Mouse (Mus musculus) heart, embryonic 13.5 days (tissue): Measurements from ENCODE around the gene Itga10. TPM values are rescaled to one million over a fixed set of nuclear protein-coding genes. Genes with fewer than 3 reads are reported as not detected.
"Not testable (repeated sequence)": the region's sequence is repeated elsewhere in the genome, so short reads cannot be mapped to it uniquely, and the experiment has no call there.

Experiments used
- ATAC-seq: fragments of 200-750 bp; cut with Nextera tagmentation; 2 replicates; pipeline ENCODE4 v1.8.0; 2017; ENCODE audit warnings: moderate TSS enrichment; ENCODE audit not compliant: insufficient number of reproducible peaks, low FRiP score, low TSS enrichment; ENCODE audit errors: extremely low read depth
- H3K27ac ChIP-seq: fragments of 300-500 bp; sonication (generic); replicated peaks from 2 replicates; pipeline ENCODE4 v1.5.1; 2015; ENCODE audit warnings: moderate library complexity, mild to moderate bottlenecking, inconsistent platforms
- H3K27me3 ChIP-seq: fragments of 300-500 bp; sonication (generic); replicated peaks from 2 replicates; pipeline ENCODE4 v1.6.1; 2015; ENCODE audit warnings: mild to moderate bottlenecking, inconsistent platforms
- H3K36me3 ChIP-seq: fragments of 300-500 bp; sonication (generic); 2 replicates; pipeline ENCODE4 v1.6.1; 2015; ENCODE audit warnings: mild to moderate bottlenecking, inconsistent platforms
- H3K4me1 ChIP-seq: fragments of 300-500 bp; sonication (generic); 2 replicates; pipeline ENCODE4 v1.6.1; 2015; ENCODE audit warnings: inconsistent platforms
- H3K4me2 ChIP-seq: fragments of 300-500 bp; sonication (generic); 2 replicates; pipeline ENCODE4 v1.6.1; 2015; ENCODE audit warnings: inconsistent platforms, mild to moderate bottlenecking, moderate library complexity
- H3K4me3 ChIP-seq: fragments of 300-500 bp; sonication (generic); 2 replicates; pipeline ENCODE4 v1.5.1; 2015; ENCODE audit warnings: moderate library complexity, mild to moderate bottlenecking, inconsistent platforms
- H3K9ac ChIP-seq: fragments of 300-500 bp; sonication (generic); 2 replicates; pipeline ENCODE4 v1.6.1; 2015; ENCODE audit warnings: inconsistent platforms, mild to moderate bottlenecking, moderate library complexity
- H3K9me3 ChIP-seq: fragments of 300-500 bp; sonication (generic); 2 replicates; pipeline ENCODE4 v1.6.1; 2016; ENCODE audit warnings: inconsistent platforms
- WGBS: fragments of 180-500 bp; shearing (Covaris S2); methylation state at CpG from one replicate; pipeline ENCODE4 v1.1.7; 2015; ENCODE audit warnings: mixed read lengths; 5-methylcytosine and 5-hydroxymethylcytosine counted together
- polyA plus RNA-seq: library from polyadenylated mRNA; unstranded; fragments of >200 nt; fragmentation: Nextera tagmentation; extraction: Ambion mirVana; gene quantifications from 2 replicates; pipeline ENCODE4 v1.2.1, GENCODE M21; 2015

The Itga10 gene
- polyA plus RNA-seq, 1 experiment from 2014 or later: 0.82 TPM

- Histone ChIP-seq H3K36me3 (no peaks in the 10 kb centered on the region), H3K4me1 (peaks cover 20% of the 10 kb centered on the region), H3K4me3 (no peak overlapping the region), H3K27ac (no peak overlapping the region), H3K27me3 (peaks cover 84% of the 10 kb centered on the region), H3K4me2 (no peak overlapping the region), H3K9ac (no peak overlapping the region), H3K9me3 (no peaks in the 10 kb centered on the region)
- whole genome bisulfite sequencing: 74% methylated on average over 3 of the region's 3 CpGs
- no peak for ATAC-seq
These were observed 38.1 kb downstream of the Itga10 start for GRCm38 (mm10) chr3:96683496-96683895.

- Histone ChIP-seq H3K27me3 (peaks cover 83% of the 10 kb centered on the region), H3K27ac (no peak overlapping the region), H3K9ac (peak overlapping the region; percentile 74), H3K36me3 (no peaks in the 10 kb centered on the region), H3K4me1 (peaks cover 13% of the 10 kb centered on the region), H3K9me3 (no peaks in the 10 kb centered on the region), H3K4me2 (peak overlapping the region; percentile 73), H3K4me3 (peak overlapping the region; percentile 46)
- ATAC-seq: no peak
- 37% methylated on average over 17 of the region's 17 CpGs for WGBS
These were observed 38.9 kb downstream of the Itga10 start for GRCm38 (mm10) chr3:96684151-96684821.

- Histone ChIP-seq H3K36me3 (no peaks in the 10 kb centered on the region), H3K4me1 (peaks cover 11% of the 10 kb centered on the region), H3K4me2 (peak overlapping the region; percentile 73), H3K27ac (no peak overlapping the region), H3K9me3 (no peaks in the 10 kb centered on the region), H3K27me3 (peaks cover 83% of the 10 kb centered on the region), H3K9ac (peak overlapping the region; percentile 74), H3K4me3 (peak overlapping the region; percentile 46)
- ATAC-seq: no peak
- WGBS: 6% methylated on average over 28 of the region's 28 CpGs
These were observed 39.4 kb downstream of the Itga10 start for GRCm38 (mm10) chr3:96684822-96685156.

GRCm38 (mm10) chr3:96686057-96686456 is 40.7 kb downstream of the Itga10 start:
- H3K4me3 ChIP-seq, ATAC-seq, H3K9ac ChIP-seq, H3K9me3 ChIP-seq, H3K4me2 ChIP-seq, H3K27ac ChIP-seq, H3K36me3 ChIP-seq: not testable (repeated sequence)
- peaks cover 75% of the 10 kb centered on the region for H3K27me3 ChIP-seq
- peaks cover 11% of the 10 kb centered on the region for H3K4me1 ChIP-seq
- WGBS: 86% methylated on average over 5 of the region's 5 CpGs

- H3K27me3 ChIP-seq: peaks cover 48% of the 10 kb centered on the region
- ATAC-seq: no peak
- no peaks in the 10 kb centered on the region for H3K9me3 ChIP-seq
- H3K9ac ChIP-seq: no peak overlapping the region
- no peak overlapping the region for H3K4me3 ChIP-seq
- 74% methylated on average over 11 of the region's 11 CpGs for WGBS
- peaks cover 15% of the 10 kb centered on the region for H3K4me1 ChIP-seq
- H3K4me2 ChIP-seq: no peak overlapping the region
- no peaks in the 10 kb centered on the region for H3K36me3 ChIP-seq
- H3K27ac ChIP-seq: no peak overlapping the region
These were observed 43.5 kb downstream of the Itga10 start for GRCm38 (mm10) chr3:96688854-96689253.

GRCm38 (mm10) chr3:96690298-96690697 is 44.9 kb downstream of the Itga10 start:
- H3K4me3 ChIP-seq: no peak overlapping the region
- no peak overlapping the region for H3K27ac ChIP-seq
- peaks cover 10% of the 10 kb centered on the region for H3K4me1 ChIP-seq
- no peak overlapping the region for H3K9ac ChIP-seq
- H3K4me2 ChIP-seq: no peak overlapping the region
- no peaks in the 10 kb centered on the region for H3K9me3 ChIP-seq
- 42% methylated on average over 3 of the region's 3 CpGs for WGBS
- peaks cover 34% of the 10 kb centered on the region for H3K27me3 ChIP-seq
- no peak for ATAC-seq
- no peaks in the 10 kb centered on the region for H3K36me3 ChIP-seq

- Histone ChIP-seq H3K4me3 (no peak overlapping the region), H3K9ac (no peak overlapping the region), H3K27ac (no peak overlapping the region), H3K36me3 (no peaks in the 10 kb centered on the region), H3K4me1 (peaks cover 20% of the 10 kb centered on the region), H3K9me3 (no peaks in the 10 kb centered on the region), H3K4me2 (no peak overlapping the region), H3K27me3 (peaks cover 20% of the 10 kb centered on the region)
- 25% methylated on average over 3 of the region's 3 CpGs for WGBS
- no peak for ATAC-seq
These were observed 47.1 kb downstream of the Itga10 start for GRCm38 (mm10) chr3:96692506-96692905.

- Histone ChIP-seq H3K4me2 (no peak overlapping the region), H3K27ac (no peak overlapping the region), H3K4me3 (no peak overlapping the region), H3K4me1 (peaks cover 27% of the 10 kb centered on the region), H3K27me3 (peaks cover 15% of the 10 kb centered on the region), H3K36me3 (no peaks in the 10 kb centered on the region), H3K9ac (no peak overlapping the region), H3K9me3 (no peaks in the 10 kb centered on the region)
- ATAC-seq: no peak
- WGBS: 76% methylated on average over 1 of the region's 1 CpGs
These were observed 48.2 kb downstream of the Itga10 start for GRCm38 (mm10) chr3:96693579-96693978.

- Histone ChIP-seq H3K9ac (peak within 1 kb of the TSS; percentile 91), H3K4me1 (peaks cover 33% of the 10 kb centered on the region), H3K4me3 (peak within 1 kb of the TSS; percentile 85), H3K27me3 (no peaks in the 10 kb centered on the region), H3K4me2 (peak within 1 kb of the TSS; percentile 86), H3K36me3 (peaks cover 21% of the 10 kb centered on the region), H3K9me3 (no peaks in the 10 kb centered on the region), H3K27ac (peak within 1 kb of the TSS; percentile 93)
- WGBS: under 1% methylated on average over 35 of the region's 35 CpGs
- peak; percentile 74 for ATAC-seq
These were observed 50.9 kb downstream of the Itga10 start, which contains the start of gene Pias3 for GRCm38 (mm10) chr3:96696198-96696765. Pias3 (plus strand) TSS chr3:96696384.

GRCm38 (mm10) chr3:96696766-96697732 is 51.7 kb downstream of the Itga10 start:
- WGBS: under 1% methylated on average over 78 of the region's 85 CpGs
- H3K9me3 ChIP-seq: no peaks in the 10 kb centered on the region
- peak; percentile 91 for ATAC-seq
- peak overlapping the region; percentile 91 for H3K9ac ChIP-seq
- peak overlapping the region; percentile 86 for H3K4me2 ChIP-seq
- peak overlapping the region; percentile 93 for H3K27ac ChIP-seq
- H3K27me3 ChIP-seq: no peaks in the 10 kb centered on the region
- peak overlapping the region; percentile 85 for H3K4me3 ChIP-seq
- peaks cover 29% of the 10 kb centered on the region for H3K36me3 ChIP-seq
- peaks cover 33% of the 10 kb centered on the region for H3K4me1 ChIP-seq

GRCm38 (mm10) chr3:96698993-96699690 is 53.8 kb downstream of the Itga10 start:
- Histone ChIP-seq H3K9me3 (no peaks in the 10 kb centered on the region), H3K4me3 (no peak overlapping the region; the same call in 1 of the 2 replicates), H3K4me2 (0 out of 2 replicates have a peak overlapping the region, but pooled peaks have one; percentile 1), H3K27me3 (no peaks in the 10 kb centered on the region), H3K27ac (no peak overlapping the region), H3K36me3 (peaks cover 49% of the 10 kb centered on the region), H3K9ac (peak overlapping the region; percentile 44), H3K4me1 (peaks cover 30% of the 10 kb centered on the region)
- WGBS: 42% methylated on average over 19 of the region's 19 CpGs
- ATAC-seq: no peak
